12 mouse cellular contexts compared by ENCODE assay signal in genomic region chr6:8278426-8279002, GRCm38 (mm10). TPM values are rescaled to one million over a fixed set of nuclear protein-coding genes. Genes with fewer than 3 reads are reported as not detected.
DNase-seq lines count a peak whose midpoint lies in the region; ATAC-seq and TF ChIP-seq lines count a peak whose summit lies in the region.
"Had no signal": no experiment of that assay in that cellular context is flagged by ENCODE, and none has a peak within 500 bp of the region (broad histone marks: within the 10 kb centered on the region; RNA-seq: fewer than 3 reads in every experiment).

No protein-coding gene starts in this region.

- H3K4me3 ChIP-seq in left cerebral cortex, adult 2 months, result no peak overlapping the region
- H3K4me3 ChIP-seq: heart, embryonic 15.5 days; liver, embryonic 13.5 days; myocyte had no signal

- ATAC-seq in megakaryocyte, adult 5-6 weeks (ENCODE audit: poor library complexity, severe bottlenecking), result peak; percentile 70

- DNase-seq in left cerebral cortex, adult 2 months (ENCODE audit: extremely low spot score in 1 of 2, low spot score in 2 of 2), result no peak
- no peak for DNase-seq in left cerebral cortex, postnatal 25 days (ENCODE audit: low spot score in 2 of 2)
- DNase-seq in CD4-positive, CD25-positive, alpha-beta regulatory T cell, adult 2 months (ENCODE audit: low read depth, low spot score), result peak; percentile 82
- peak; percentile 7 for DNase-seq in T-cell, adult 2 months (ENCODE audit: low spot score)
- DNase-seq in left cerebral cortex, adult 8-10 months (ENCODE audit: low spot score in 2 of 2), result no peak
- no peak for DNase-seq in left cerebral cortex, adult 9 months (ENCODE audit: low spot score in 2 of 2)
- no peak for DNase-seq in cerebellum, adult 8-10 months
- DNase-seq: kidney, postnatal 14 days; liver, embryonic 13.5 days had no signal

- intact Hi-C loops in left cerebral cortex, adult 2 months (cut with DNase I), result loop anchor here (5.0 kb wide), 3 partner anchors 234 to 554 kb away; no protein-coding TSS in a partner anchor
- intact Hi-C loops in left cerebral cortex, postnatal 25 days (cut with DNase I), result loop anchor here (5.0 to 10.0 kb wide), 4 partner anchors 136 to 556 kb away; no protein-coding TSS in a partner anchor

- peak; percentile 23 for TF ChIP-seq CTCF in left cerebral cortex, adult 2 months (IDR thresholded peaks at IDR 0.05)

- no peak overlapping the region for H3K27ac ChIP-seq in left cerebral cortex, adult 2 months
- H3K27ac ChIP-seq: heart, embryonic 15.5 days; liver, embryonic 13.5 days had no signal

RNA-seq across cellular contexts. Expression of gene Gm45062, which starts 19.3 kb away (rescaled TPM):
- total RNA-seq in left cerebral cortex, adult 2 months (2021), result 1 to 10 TPM; 5.2 to 8.1 TPM
- 1 to 10 TPM; 5.7 to 6.1 TPM for total RNA-seq in left cerebral cortex, postnatal 25 days (2021)
- 3.2 and 5.0 TPM in 2 replicates for total RNA-seq in megakaryocyte, adult 5-6 weeks (2015)
- total RNA-seq in megakaryocyte, adult 5-6 weeks (2017), result 8.0 and 9.8 TPM in 2 replicates
- total RNA-seq in left cerebral cortex, adult 8-10 months (2022), result 10 to 100 TPM in 2 of 4 experiments, 1 to 10 TPM in 2; 7.1 to 11.2 (median 10.4) TPM

RNA-seq across cellular contexts. Expression of gene Umad1, which starts 19.4 kb away (rescaled TPM):
- 10 to 100 TPM; 43.1 to 48.7 TPM for total RNA-seq in left cerebral cortex, adult 2 months (2021)
- total RNA-seq in left cerebral cortex, postnatal 25 days (2021), result 10 to 100 TPM; 37.3 to 41.1 TPM
- total RNA-seq in megakaryocyte, adult 5-6 weeks (2015), result 27.2 and 28.5 TPM in 2 replicates
- total RNA-seq in megakaryocyte, adult 5-6 weeks (2017), result 13.6 and 14.1 TPM in 2 replicates
- total RNA-seq in left cerebral cortex, adult 8-10 months (2022), result 10 to 100 TPM; 42.1 to 56.8 (median 44.8) TPM

RNA-seq across cellular contexts. Expression of gene Rpa3, which starts 19.5 kb away (rescaled TPM):
- total RNA-seq in left cerebral cortex, adult 2 months (2021), result 10 to 100 TPM in 1 of 2 experiments, 1 to 10 TPM in 1; 8.8 to 16.1 TPM
- 10 to 100 TPM; 15.4 to 16.2 TPM for total RNA-seq in left cerebral cortex, postnatal 25 days (2021)
- 91.2 and 100 TPM in 2 replicates for total RNA-seq in megakaryocyte, adult 5-6 weeks (2015)
- total RNA-seq in megakaryocyte, adult 5-6 weeks (2017), result 64.0 and 76.1 TPM in 2 replicates
- total RNA-seq in left cerebral cortex, adult 8-10 months (2022), result 10 to 100 TPM; 14.9 to 17.9 (median 15.7) TPM

Comparison
In these comparisons a context has a peak if more than half of its experiments do, and no peak if none do; other contexts are left out.
1. DNase-seq: peak in CD4-positive, CD25-positive, alpha-beta regulatory T cell, adult 2 months (single experiment) and T-cell, adult 2 months (single experiment); none in left cerebral cortex, adult 2 months (0 of 2), left cerebral cortex, postnatal 25 days (0 of 2), left cerebral cortex, adult 8-10 months (0 of 2), left cerebral cortex, adult 9 months (0 of 2) and cerebellum, adult 8-10 months (single experiment).